Mouse (Mus musculus): Measurements from ENCODE around the gene Msrb3.
A peak's percentile ranks its signal among the peaks of the same experiment; 100 is the strongest.
"Not testable (repeated sequence)": the region's sequence is repeated elsewhere in the genome, so short reads cannot be mapped to it uniquely, and the experiment has no call there.

Gene Msrb3

DNA sequence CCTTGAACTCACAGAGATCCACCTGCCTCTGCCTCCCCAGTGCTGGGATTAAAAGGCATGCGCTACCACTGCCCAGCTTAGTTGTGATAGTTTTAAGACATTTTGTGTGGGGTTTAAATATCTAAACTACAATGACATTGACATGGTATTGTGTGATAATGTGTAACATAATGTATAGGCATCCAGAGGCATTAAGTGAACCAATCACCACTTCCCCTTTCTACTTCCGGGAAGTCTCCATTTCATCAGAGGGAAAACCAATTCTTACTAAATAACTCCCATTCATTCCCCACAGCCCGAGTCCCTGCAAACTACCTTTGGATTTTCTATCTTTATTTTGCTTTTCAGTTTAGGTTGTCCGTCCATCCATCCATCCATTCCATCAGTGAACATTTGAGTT lies 90.7 kb downstream of the Msrb3 start:
- no peak for DNase-seq

DNA sequence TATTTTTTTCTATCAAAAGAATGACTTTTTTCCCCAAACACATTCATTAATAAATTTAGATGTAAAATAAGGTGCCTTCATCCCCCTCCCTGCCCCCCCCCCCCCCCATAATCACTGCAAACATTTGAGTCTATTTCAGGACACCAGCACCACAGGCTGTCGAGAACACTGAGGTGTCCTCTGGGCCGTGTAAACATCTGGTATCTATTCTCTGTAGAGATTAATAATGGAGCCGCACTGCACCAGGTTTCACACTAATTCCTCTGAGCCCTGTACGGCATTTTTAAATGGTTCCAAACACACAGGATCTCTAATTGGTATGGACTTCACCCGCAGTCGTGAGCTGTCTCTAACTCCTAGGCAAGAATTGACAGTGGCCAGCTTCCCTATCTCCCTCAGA lies 97.8 kb downstream of the Msrb3 start:
- no peak for DNase-seq

DNA sequence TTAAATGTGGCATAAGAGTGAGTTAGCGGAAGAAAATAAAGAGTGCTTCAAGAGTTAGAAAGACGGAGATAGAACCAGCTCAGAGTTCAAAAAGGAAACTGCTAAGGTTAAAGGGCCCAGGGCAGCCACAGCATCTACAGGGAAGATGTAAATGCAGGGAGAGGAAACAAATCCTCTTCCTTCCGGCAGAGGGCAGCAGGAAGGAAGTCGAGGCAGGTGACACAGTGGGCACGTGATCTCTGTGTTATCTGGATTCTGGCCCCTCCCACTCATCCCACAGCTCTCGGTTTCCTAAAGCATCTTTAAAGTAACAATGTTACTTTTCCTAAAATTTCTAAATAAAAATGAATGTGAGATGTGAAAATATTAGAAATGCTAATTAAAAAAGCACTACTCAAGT lies 99.4 kb downstream of the Msrb3 start:
- DNase-seq, result no peak

DNA sequence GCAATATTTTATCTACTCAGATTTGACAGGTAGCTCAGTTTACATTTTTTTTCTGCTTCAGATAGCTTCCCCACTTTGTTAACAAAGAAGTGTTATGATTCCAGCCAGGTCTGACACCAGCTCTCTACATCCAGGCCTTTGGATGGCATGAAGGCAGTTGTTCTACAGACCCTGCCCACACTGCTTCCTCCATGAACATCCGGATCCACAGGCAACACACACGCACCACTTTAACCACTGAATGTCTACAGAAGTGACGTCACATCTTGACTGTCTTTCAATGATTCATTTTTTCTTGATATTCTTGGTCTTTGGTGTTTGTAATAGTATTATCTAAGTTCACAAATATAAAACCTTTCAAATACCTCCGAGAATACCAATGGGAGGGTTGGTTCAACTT lies 102.2 kb downstream of the Msrb3 start:
- DNase-seq, result no peak

DNA sequence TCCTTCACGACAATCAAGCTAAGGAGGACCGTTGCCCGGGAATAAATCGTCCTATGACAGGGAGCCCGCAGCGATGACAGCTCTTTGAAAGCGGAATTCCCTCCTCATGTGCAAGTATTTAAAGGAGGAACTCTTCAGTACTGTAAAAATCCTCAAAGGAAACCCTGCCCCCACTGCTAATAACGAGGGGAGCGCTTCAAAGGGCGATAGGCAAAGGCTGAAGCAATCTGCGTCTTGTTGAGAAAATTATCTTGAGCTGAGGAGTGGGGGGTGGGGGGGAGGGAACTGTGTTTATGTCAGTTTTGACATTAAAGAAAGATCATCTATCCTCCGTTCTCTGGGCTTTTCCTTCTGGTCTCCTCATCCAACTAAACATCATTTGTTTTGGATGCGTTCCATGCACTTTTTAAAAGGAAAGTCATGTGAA lies 104.5 kb downstream of the Msrb3 start:
- DNase-seq, result no peak

DNA sequence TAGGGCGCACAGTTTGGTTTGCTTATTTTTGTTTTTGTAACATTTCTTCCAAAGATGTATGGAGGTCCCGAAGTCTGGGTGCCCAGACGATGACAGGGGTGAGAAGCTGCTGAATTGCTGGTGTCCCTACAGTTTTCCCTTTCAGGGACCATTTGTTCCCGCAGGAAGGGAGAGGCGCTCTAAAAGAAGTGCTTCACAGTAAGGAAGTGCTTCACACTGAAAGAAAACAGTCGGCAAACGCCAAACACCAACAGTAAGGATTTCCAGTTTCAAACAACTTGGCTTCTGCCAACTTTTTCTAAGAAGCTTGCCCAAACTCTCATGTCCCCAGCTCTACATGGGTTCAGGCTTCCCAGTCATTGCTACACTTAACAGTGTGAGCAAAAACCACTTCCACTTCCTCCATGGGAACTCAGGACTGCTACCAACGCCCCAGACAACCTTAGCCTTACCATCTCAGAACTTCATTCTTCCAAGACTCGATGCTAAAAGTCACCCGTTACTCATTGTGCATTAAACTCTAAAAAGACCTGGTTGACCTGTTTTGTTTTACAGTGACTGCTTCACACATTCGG lies 106.6 kb downstream of the Msrb3 start:
- DNase-seq, result no peak

DNA sequence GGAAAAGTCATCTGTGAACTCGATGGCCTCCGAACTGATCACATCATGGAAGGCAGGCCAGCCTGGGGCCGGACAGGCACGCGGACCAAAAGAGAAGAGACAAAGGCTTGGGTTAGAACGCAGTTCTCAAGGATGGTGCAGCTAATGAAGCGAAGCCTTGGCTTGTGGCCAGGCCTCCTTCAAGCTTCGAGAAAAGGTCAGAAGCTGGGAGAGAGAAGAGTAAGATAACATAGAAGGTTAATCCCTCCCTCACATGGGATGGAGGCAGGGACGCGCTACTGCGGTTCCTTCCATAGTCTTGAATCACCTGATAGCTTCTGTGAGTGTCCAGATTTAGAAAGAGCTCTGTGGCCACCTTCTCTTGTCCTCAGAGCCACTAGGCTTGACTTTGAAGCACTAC lies 107.5 kb downstream of the Msrb3 start:
- no peak for DNase-seq

DNA sequence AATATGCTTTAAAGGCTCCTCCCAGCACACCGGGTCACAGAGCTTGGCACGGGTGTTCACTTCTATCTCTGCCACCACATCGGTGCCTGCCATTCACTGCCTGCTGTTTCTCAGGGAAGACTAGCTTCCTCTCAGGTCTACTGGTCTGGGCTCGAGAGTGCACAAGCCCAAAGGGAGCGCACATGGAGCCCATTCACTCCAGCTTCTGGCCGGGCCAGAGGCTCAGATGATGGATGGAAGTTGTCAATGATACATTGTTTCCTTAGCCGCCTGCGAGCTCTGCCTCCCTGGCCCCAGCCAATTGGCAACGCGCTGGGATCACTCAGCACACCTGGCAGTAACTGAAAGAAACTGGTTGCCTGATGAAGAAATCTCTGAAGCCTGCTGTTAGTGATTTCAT lies 111.7 kb downstream of the Msrb3 start:
- no peak for DNase-seq

DNA sequence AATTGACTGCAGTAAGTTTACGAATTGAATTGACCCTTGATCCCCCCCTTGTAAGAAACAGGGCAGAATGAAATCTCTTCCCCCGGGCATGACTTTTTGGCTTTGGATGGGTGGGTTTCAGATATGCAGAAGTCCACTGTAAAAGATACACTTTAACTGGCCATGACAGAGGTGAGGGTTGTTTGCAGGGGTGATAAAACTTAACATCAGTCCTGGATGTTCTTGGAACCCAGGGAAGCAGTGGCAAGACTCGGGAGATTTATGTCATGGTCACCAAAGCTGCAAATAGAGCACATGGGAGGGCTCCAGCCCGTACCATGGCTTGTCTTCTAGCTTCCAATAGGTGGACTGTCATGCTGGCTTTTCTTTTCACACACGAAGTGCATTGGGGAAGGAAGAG lies 114.4 kb downstream of the Msrb3 start:
- no peak for DNase-seq

DNA sequence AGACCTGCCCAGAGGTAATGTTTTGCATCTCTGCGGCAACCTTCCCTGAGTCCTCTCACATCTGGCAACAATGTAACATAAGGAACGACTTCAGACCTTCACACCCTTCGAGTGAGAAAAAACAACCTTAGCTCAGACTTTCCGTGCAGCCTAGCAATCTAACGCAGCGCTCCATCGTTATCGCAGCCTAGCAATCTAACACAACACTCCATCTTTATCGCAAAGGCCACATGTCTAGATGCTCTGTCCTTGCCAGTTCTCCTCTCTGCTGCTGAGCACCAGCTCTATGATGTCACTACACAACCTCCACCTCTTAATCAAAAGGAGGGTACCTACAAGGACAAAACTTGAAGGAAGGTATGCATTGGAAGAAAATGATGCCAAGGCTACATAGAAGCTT lies 115.5 kb downstream of the Msrb3 start:
- DNase-seq, result no peak

DNA sequence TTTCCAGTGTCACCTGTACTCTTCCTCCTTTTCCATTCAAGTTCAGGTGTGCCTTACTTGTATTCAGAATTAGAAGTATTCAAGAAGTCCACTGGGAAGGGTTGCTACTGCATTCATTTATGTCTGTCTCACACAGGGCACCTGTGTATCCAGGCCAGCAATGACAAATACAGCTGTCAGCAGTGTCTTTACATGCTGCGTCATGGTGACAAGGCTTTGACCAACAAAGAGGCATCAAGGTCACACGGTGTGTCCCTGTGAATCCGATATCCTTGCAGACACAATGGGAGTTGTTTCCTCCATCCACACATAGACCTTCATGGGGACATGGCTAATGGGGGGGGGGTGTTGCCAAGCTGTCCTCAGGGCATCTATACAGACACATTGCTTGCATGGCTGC lies 121.4 kb downstream of the Msrb3 start:
- DNase-seq, result no peak

DNA sequence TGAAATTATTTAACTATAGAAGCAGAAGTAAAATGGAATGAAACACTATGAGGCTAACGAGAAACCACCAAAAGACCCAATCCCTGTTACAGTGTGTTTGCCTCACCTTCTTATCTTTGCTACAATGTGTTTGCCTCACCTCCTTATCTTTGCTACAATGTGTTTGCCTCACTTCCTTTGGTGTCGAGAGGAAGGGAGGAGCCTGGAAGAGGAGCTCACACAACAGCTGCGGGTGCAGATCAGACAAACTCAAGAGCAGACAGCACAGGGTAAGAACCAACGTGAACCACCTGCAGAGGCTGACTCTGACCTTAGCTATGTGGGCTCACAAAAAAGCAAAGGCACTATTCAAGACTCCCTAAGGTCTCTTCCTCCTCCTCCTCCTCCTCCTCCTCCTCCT lies 123.5 kb downstream of the Msrb3 start:
- DNase-seq, result no peak

DNA sequence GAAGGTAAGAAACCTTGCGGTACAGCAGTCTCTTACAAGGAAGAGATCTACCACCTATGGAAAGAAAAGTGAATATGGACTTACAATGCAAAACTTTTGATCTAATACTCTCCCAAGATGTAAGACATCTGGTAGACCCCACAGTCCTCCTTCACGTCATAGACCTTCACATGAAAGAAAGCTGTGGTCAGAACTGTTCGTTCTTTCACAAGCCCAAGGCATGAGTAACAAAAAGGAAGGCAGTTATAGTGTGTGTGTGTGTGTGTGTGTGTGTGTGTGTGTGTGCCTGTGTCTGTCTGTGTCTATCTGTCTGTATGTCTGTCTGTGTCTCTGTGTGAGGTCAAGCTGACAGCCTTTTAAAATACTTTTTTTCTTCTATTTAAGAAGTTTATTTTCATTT lies 131.5 kb downstream of the Msrb3 start:
- DNase-seq, result no peak

DNA sequence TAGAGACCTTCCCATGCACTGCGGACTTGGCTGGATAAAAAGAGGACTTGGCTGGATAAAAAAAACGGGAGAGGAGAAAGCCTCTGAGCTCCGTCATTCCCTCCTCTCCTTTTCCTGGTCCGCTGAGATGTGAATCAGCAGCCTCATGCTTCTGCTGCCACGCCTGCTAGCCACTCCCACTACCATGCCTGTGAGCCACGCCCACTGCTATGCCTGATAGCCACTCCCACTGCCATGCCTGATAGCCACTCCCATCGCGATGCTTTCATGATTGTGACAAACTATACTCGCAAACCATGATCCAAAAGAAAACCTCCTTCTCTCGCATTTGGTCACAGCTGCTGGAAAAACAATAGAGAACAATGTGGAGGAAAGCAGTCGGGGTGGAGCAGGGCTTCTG lies 133.5 kb downstream of the Msrb3 start:
- DNase-seq, result no peak

DNA sequence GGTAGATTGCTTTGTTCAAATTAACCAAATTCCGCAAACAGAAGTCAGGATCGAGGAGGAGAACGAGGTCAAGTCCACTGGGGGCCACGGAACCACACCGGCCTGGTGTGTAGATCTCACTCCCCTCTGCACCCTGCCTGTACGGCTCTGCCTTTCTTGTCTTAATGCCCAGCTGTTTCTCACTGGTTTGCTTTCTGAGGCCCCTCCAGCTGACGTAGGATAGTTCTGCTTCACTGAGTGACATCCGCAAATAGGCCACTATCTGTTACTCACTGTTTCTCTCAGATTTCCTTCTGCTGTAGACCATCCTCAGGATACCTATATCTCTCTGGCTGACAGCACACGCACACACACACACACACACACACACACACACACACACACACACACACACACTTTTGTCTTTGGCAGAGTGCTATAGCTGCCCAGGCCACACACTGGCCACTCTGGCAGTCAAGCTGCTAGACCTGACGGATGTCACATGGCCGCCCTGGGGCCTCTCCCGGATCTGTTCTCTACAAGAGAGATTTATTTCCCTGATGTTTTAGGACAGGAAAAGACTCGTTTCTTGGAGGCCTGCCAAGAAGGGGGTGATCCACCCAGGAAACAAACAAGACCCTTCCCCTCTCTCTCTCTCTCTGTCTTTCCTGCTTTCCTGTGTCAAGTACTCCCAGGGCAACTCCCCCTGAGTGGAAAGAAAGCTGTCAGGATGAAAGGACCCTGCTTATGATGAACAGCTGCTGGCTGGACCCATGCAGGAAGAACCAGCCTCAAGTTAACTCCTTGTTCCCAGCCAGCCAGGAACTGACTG lies 135.0 kb downstream of the Msrb3 start:
- no peak for DNase-seq

DNA sequence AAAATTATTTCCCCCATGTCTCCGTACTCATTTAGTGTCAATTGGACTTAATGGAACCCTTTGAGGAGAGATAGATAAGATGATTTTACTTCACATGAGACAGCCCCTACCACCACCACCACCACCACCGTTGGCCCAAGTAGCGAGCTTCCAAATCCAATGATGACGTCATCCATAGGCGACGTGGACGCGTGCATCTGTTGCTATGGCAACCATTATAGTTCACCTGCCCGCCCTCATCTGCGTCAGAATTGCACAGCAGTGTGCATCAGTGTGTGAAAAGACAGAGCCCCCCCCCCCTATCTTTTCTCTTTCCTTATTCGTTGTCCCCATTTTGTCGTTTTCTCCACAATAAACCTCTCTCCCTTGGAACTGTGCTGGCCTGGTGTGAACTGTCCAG lies 135.9 kb downstream of the Msrb3 start:
- no peak for DNase-seq

DNA sequence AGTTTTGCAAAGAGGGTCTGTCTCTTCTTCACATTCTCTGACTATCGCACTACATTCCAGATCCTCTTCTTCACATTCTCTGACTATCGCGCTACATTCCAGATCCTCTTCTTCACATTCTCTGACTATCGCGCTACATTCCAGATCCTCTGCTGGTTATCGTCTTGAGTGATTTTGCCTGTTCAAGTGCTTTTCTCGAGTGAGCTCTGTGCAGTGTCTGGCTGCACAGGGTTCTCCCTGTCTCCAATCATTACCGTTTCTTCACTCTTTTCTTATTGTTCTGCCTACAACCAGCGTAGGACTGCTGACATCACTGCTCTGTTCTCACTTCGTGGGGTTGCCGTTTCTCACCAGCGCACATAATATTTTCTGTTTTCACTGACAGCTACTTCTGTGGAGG lies 138.2 kb downstream of the Msrb3 start:
- no peak for DNase-seq

DNA sequence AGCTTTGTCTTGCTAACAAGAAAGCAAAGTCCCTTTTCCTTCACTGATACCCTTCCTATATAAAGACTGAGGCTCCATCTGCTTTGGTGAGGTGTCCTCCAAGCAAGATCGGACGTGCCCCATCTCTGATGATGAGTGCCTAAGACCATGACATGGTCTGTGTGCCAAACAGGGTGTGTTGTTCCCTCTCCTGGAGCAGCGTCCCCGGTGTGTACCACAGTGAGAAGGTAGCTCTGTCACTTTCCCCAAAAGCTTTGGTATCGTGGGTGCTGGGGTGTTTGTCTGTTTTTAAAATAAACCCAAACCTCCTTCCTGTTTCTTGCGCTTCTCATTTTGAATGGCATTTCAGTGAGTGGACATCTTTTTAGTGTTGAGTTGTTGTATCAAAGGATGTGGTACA lies 139.0 kb downstream of the Msrb3 start:
- no peak for DNase-seq

DNA sequence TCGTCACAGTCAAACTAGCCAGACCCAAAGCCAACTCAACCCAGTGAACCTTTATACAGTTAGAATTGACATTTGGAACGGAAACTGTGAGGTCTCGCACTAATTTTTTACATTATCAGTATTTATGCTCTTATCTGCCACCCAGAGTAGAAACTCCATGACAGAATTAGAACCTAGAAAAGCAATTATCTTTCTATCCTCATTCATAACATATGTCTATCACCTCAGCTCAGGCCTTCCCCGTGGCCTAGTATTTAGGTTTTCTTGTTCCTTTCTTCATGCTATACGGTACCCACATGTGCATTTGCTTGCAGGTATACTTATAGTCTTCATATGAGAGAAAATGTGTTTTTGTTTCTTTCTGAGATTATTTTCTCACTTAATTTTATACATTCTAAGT lies 146.4 kb downstream of the Msrb3 start:
- DNase-seq, result no peak

DNA sequence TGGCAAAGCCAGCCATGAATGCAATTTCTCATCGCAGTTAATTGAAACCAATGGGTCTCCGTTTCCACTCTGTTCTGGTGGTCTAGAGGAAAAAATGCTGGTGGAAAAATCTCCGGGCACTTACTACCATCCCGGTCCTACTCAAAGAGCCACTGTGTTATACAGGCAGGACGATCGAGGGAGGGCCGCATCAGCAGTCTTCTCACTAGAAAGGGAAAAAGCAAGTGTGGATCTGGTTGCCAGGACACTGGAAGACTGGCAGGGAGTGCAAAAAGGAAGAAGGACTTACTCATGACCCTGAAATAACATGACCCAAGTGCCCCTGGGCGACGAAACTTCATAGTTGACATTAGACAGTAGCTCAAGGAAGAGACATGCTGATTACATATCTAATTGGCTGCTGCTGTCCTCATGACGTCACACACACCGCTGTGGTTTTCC lies 147.1 kb downstream of the Msrb3 start:
- no peak for DNase-seq

DNA sequence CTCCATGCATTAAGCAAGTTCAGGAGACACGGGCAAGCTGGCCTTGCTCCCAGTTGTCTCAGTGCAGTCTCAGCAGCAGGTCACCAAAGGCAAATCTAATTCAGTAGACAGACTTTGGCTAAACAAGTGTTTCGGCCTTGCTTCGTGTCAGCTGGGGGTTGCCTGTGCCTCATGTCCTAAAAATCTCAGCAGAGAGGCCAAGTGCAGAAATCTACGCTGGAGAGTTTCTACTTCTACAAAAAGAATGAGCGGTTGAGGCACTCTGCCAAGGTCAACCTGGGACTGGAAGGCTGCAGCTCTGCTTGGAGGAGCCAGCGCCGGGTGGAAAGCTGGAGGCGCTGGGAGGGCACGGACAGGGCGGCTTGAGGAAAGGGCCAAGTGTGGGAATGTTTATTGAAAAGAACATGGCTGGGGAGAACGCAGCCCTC lies 147.6 kb downstream of the Msrb3 start:
- peak; percentile 4 for DNase-seq

DNA sequence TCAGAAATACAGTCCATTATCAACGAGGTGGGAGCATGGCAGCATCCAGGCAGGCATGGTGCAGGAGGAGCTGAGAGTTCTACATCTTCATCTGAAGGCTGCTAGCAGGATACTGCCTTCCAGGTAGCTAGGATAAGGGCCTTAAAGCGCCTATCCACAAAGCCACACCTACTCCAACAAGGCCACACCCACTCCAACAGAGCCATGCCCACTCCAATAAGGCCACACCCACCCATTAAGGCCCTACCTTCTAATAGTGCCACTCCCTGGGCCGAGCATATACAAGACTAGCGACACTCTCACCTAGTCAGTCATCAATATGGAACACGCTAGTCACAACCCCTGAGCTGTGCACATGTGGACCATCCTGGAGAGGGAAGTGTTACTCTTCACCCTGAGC lies 149.3 kb downstream of the Msrb3 start:
- DNase-seq, result not testable (repeated sequence)

DNA sequence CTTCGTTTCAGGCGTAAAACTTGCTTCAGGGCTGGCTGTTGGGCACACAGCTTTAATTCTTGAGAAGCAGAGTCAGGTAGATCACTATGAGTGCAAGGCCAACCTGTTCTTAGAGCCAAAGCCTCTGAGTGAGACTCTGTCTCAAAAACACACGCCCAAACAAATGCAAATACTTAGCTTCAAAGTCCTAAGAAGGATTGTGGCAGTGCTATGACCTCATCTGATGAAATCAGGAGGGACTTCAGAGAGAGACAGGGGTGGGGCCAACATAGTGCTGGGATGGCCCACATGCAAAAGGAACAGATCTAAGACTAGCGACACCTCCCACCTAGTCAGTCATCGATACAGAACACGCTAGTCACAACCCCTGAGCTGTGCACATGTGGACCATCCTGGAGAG lies 150.7 kb downstream of the Msrb3 start:
- no peak for DNase-seq

DNA sequence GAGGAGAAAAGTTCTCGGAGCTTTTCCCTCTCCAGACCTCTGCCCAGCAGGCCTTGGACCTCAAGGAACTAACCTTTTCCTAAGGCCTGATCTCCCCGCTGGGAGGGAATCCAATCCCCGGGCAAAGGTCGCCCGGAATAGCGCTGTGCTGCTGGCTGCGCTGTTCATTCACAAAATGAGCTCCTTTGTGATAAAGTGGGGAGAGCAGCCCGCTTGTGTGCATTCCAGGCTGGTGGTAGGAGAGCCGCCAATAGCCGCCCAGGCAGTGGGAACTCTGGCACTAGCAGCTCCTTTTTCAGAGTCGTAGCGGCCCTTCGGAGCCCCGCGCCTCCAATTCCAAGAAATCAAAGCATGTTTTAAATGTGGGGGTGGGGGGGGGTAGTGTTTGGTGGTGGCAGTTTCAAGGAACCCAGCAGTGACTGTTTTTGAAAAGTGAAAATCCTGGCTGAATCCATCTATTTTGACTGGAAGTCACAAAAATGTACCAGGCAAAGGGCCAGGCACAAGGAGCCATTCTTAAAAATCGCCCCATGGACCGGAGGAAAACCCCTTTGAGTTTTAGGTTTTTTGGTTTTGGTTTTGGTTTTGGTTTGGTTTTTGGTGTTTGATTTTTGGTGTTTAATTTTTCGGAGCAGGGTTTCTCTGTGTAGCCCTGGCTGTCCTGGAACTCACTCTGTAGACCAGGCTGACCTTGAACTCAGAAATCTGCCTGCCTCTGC lies 153.6 kb downstream of the Msrb3 start:
- DNase-seq, result peak; percentile 50

Measured in right cerebral cortex, adult 18-20 months (tissue).